Mouse (Mus musculus) heart, postnatal 36 days (tissue): ENCODE measurements at regions not wholly inside any gene's neighbourhood (a gene's known extent, or its start where the extent isn't known, plus 50 kb on each side); places are given as distances from the start of the nearest gene placed in this dataset.

Experiments
- DNase-seq, 2 experiments: peaks; one replicate each; pipeline ENCODE4 v3.0.0; 2021 to 2022
- intact Hi-C: fragments of 180-260 bp; cut with DNase I; formaldehyde crosslinking; loops from one replicate; pipeline ENCODE4 v1.15.1; 2025

DNA sequence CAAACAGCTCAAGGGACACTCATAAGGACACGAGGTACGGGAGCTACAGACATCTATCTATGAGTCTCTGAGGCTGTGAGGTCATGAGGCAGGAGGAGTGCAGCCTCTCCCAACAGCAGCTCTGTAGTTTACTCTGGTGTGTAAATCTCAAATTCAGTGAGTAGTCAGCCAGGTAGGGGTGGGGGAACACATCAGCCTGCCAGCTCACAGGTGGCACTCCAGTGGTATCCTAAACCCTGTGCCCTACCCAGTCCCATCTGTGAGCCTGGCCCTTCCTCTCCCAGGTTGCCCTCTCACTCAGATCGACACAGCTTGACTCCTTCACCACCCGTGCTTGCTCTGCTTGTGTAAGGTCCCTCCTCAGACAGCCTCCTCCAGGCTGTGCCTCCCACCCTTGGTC lies 202.2 kb downstream of the Sipa1l2 start:
- no peak for DNase-seq
- intact Hi-C loops = loop anchor here (5.0 kb wide), 1 partner anchor 75 kb away; no protein-coding TSS in a partner anchor

- no peak for DNase-seq
- intact Hi-C loops = loop anchor here (5.0 kb wide), 1 partner anchor 73 kb away; no protein-coding TSS in a partner anchor
Measured at GRCm38 (mm10) chr8:125365004-125365403, 204.6 kb downstream of the Sipa1l2 start.

GRCm38 (mm10) chr8:125359456-125359855 lies 210.2 kb downstream of the Sipa1l2 start:
- intact Hi-C loops = no loop called here
- DNase-seq = no peak

- intact Hi-C loops = no loop called here
- no peak for DNase-seq
Measured at GRCm38 (mm10) chr8:125357759-125358158, 211.8 kb downstream of the Sipa1l2 start.

GRCm38 (mm10) chr8:125355059-125355509 lies 214.5 kb downstream of the Sipa1l2 start:
- no peak for DNase-seq
- intact Hi-C loops = no loop called here

DNA sequence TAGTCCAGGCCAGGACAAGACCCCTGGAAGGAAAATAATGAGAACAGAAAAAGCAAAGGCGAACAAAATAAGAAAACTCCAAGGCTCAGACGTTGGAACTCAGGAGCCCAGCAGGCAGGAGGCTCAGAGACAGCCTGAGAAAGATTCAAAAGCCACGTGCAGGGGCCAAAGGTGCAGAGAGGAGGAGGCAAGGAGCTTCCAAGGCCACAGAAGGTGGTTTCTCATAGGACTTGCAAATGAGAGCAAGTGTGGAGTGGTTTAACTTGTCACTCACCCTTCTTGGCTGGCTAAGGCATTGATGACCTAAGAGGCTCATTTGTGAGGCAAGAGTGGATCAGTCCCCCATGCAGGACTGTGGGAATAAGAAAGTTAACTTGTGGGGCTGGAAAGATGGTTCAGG lies 217.3 kb downstream of the Sipa1l2 start:
- DNase-seq = no peak
- intact Hi-C loops = no loop called here

DNA sequence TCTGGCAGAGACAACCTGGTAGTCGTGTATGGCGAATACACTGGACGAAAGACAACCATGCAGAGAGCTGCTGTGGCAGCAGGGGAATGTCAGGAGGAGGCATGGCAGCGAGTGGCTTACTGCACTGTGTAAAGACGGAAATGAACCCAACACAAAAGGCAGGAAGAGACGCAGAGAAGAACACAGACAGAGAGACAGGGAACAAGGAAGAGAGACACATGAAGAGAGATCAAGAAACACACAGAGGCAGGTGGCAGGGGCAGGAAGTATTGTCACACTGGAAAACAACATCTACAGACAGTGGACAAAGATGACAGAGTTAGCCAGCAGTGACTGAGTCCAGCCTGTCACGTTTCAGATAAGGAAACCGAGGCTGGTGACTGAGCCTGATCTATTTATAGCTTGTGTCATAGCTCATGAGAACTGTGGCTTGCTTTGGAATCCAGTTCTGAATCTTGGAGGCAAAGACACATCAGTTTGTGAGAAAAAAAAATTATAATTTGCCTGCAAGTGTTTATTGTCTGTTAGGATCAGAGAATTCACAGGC lies 218.0 kb downstream of the Sipa1l2 start:
- DNase-seq = no peak
- intact Hi-C loops = loop anchor here (2.0 kb wide), 1 partner anchor 39 kb away; no protein-coding TSS in a partner anchor

GRCm38 (mm10) chr8:125349290-125350025 lies 220.2 kb downstream of the Sipa1l2 start:
- intact Hi-C loops = loop anchor here (2.0 kb wide), 1 partner anchor 41 kb away; no protein-coding TSS in a partner anchor

DNA sequence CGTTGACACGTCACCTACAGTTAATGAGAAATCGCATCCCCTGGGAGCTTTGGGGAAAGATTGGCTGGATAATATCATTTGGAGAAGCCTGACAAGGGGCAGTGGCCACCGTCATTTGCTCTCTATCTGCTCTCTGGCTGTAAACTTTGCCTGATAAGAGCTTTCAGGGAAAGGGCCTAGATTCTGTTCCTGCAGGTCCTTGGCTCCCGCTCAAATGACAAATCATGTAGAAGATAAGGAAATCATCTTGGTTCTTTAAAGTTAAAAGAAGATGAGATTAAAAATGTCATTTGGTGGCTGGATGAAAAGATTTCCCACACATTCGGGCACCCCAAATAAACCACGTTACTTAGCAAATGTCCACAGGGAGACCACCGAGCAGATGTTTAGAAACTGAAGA lies 223.4 kb downstream of the Sipa1l2 start:
- intact Hi-C loops = no loop called here
- no peak for DNase-seq

More at GRCm38 (mm10) chr8:125349290-125350025, 220.2 kb downstream of the Sipa1l2 start:
- peak; percentile 83 for DNase-seq

DNA sequence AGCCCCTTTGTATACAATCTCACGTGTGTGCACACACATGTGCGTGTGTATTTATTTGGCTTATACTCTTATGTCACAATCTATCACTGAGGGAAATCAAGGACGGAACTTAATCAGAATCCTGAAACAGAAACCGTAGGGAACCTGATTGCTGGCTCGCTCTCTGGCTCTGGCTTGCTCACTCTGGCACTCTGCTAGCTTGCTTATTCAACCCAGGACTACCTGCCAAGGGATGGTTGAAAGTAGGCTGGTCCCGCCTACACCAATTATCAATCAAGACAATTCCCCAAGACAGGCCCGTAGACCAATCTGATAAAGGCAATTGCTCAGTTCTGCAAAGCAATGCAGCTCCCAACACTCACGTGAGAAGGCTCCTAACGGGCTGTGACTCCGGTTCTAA lies 224.0 kb downstream of the Sipa1l2 start:
- DNase-seq = no peak
- intact Hi-C loops = no loop called here

- no peak for DNase-seq
- intact Hi-C loops = no loop called here
Measured at GRCm38 (mm10) chr8:125343867-125344266, 225.7 kb downstream of the Sipa1l2 start.

DNA sequence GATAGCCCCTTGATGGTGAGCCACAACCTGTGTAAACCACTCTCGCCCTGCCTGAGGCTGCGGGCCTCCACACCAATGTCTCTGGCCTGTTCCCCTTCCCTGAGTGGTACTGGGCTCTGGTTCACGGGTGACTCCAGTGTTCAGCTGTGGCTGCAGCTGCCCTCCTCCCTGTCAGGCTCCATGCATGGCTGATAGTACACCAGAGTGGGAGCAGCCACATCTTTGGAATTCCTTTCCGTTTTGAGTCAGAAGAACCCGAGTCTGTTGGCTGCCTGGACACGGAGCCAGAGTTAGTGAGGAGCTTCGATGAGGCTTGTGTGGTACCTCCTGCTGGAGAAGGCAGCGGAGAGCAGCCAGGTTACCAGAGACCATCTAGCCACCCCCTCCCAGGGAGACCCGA lies 227.1 kb downstream of the Sipa1l2 start:
- intact Hi-C loops = no loop called here
- DNase-seq = no peak

DNA sequence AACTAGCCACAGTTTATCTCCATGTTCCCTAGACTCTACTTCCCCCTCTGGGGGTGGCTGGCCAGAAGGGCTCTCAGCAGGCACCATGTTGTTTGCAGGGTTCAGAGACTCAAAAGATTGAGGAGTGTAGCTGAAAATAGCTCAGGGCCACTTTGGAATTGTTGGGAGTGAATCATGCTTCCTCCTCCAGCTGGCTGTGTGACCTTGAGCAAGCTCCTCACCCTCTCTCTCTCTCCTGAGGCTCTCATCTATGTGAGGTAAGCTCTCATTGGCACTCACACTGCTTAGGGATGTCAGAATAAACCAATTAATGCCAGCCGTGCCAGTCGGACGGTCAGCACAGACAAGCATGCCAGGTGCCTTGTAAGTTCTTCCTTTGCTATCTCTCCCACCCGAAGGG lies 228.0 kb downstream of the Sipa1l2 start:
- DNase-seq = peak in 1 of 2 experiments; percentile 26
- intact Hi-C loops = no loop called here

- intact Hi-C loops = loop anchor here (1.0 to 10.0 kb wide), 2 partner anchors 230 to 527 kb away; no protein-coding TSS in a partner anchor
- no peak for DNase-seq
Measured at GRCm38 (mm10) chr8:125338222-125338621, 231.4 kb downstream of the Sipa1l2 start.

- intact Hi-C loops = loop anchor here (1.0 to 10.0 kb wide), 2 partner anchors 231 to 527 kb away; no protein-coding TSS in a partner anchor
- no peak for DNase-seq
Measured at GRCm38 (mm10) chr8:125337444-125338077, 232.0 kb downstream of the Sipa1l2 start.

DNA sequence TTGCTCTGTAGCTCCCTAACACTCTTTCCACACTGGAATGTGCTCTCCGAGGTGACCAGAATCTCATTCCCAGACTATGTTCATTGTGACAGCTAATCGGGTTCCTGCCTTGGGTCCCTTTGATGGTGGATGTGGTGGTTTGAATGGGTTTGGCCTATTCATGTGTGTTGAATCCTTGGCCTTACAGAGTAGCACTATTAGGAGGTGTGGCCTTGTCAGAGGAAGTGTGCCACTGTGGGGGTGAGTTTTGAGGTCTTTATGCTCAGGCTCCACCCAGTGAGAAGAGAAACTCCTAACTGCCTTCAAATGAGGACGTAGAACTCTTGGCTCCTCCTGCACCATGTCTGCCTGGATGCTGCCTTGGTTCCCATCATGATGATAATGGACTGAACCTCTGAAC lies 232.8 kb downstream of the Sipa1l2 start:
- intact Hi-C loops = loop anchor here (10.0 kb wide), 1 partner anchor 528 kb away; no protein-coding TSS in a partner anchor

DNA sequence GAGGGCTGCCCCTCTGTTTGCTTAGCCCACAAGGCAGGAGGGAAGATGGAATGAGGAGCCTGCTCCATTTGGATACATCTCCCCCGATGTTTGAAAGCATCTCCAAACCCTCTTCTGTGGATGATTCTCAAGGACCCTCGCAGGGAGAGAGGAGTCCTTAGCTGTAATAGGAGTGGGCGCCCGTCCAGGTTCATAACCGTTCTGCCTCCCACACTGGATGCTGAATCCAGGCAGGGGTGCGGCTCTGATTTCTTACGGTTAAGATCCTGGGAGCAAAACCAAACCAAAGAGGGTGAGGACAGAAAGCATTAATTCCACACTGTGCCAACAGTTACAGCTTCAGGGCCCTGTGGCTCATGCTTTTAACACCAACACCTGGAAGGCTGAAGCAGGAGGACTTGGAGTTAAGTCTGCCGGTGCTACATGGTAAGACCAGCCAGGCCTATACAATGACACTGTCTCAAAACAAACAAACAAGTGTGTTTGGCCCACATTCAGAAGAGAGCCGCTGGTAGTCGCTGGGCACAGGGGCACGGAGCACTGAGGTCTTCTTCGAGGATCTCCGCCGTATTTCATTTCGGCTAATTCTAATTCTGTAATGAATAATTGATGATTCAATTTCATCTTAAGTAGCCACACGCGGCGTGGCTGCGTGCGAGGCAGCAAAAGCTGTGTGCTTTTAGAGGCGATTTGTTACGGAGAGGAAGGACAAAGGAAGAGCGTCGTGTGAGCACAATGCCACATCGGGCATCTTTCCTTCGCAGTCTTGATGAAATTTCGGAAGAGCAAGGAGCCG lies 233.8 kb downstream of the Sipa1l2 start:
- intact Hi-C loops = loop anchor here (10.0 kb wide), 1 partner anchor 529 kb away; no protein-coding TSS in a partner anchor
- no peak for DNase-seq

More for the DNA sequence above, 232.8 kb downstream of the Sipa1l2 start:
- DNase-seq = no peak

- no peak for DNase-seq
- intact Hi-C loops = loop anchor here (10.0 kb wide), 1 partner anchor 530 kb away; no protein-coding TSS in a partner anchor
Measured at GRCm38 (mm10) chr8:125335171-125335570, 234.4 kb downstream of the Sipa1l2 start.

DNA sequence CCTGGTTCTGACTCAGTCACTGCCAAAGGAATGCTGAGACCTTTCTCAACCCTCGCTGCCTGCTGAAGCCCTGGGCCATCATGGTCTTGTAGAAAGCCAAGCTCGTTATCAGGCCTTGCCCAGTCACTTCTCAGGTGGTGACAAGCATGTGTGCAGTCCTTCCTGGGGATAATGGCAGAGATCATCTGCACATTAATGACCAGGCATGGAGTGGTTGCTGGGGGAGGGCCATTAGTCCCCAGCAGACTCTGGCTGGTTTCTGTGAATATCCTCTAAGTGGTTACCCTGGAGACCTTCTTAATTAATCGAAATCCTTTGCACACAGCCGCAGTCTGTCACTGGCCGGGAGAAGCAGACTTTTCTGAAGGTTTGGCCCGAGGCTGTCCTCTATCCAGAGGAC lies 239.0 kb downstream of the Sipa1l2 start:
- no peak for DNase-seq
- intact Hi-C loops = loop anchor here (10.0 kb wide), 1 partner anchor 534 kb away; no protein-coding TSS in a partner anchor

GRCm38 (mm10) chr8:125328650-125329049 lies 241.0 kb downstream of the Sipa1l2 start:
- DNase-seq = no peak
- intact Hi-C loops = loop anchor here (10.0 kb wide), 1 partner anchor 396 kb away; the partner anchor contains the start of gene Ntpcr
